10 mouse cellular contexts compared by ENCODE assay signal in genomic region chr2:62654519-62655338, GRCm38 (mm10). TPM values are rescaled to one million over a fixed set of nuclear protein-coding genes. Genes with fewer than 3 reads are reported as not detected.
DNase-seq lines count a peak whose midpoint lies in the region; ATAC-seq and TF ChIP-seq lines count a peak whose summit lies in the region.
"Had no signal": no experiment of that assay in that cellular context is flagged by ENCODE, and none has a peak within 500 bp of the region (broad histone marks: within the 10 kb centered on the region; RNA-seq: fewer than 3 reads in every experiment).

No protein-coding gene starts in this region.

- no peak overlapping the region for H3K27ac ChIP-seq in gastrocnemius, adult 2 months
- no peak overlapping the region for H3K27ac ChIP-seq in kidney, embryonic 14.5 days (ENCODE audit: low read depth, low read length)
- no peak overlapping the region for H3K27ac ChIP-seq in liver, embryonic 12.5 days
- no peak overlapping the region for H3K27ac ChIP-seq in neural tube, embryonic 13.5 days (replicated peaks)
- H3K27ac ChIP-seq: embryonic facial prominence, embryonic 12.5 days; lung, embryonic 15.5 days had no signal

- no peaks in the 10 kb centered on the region for H3K27me3 ChIP-seq in kidney, embryonic 14.5 days (ENCODE audit: control insufficient read depth, insufficient read depth, low read length)
- no peaks in the 10 kb centered on the region for H3K27me3 ChIP-seq in liver, embryonic 12.5 days (replicated peaks)
- 0 out of 2 replicates have a peak, but pooled peaks cover 3% of the 10 kb centered on the region for H3K27me3 ChIP-seq in neural tube, embryonic 13.5 days
- H3K27me3 ChIP-seq: embryonic facial prominence, embryonic 12.5 days; lung, embryonic 15.5 days had no signal

- no peaks in the 10 kb centered on the region for H3K9me3 ChIP-seq in kidney, embryonic 14.5 days (ENCODE audit: control insufficient read depth, low read length)
- H3K9me3 ChIP-seq in liver, embryonic 12.5 days (replicated peaks) = no peaks in the 10 kb centered on the region
- H3K9me3 ChIP-seq in neural tube, embryonic 13.5 days = no peaks in the 10 kb centered on the region
- H3K9me3 ChIP-seq: embryonic facial prominence, embryonic 12.5 days; lung, embryonic 15.5 days had no signal

- TF ChIP-seq CTCF in gastrocnemius, adult 2 months (IDR thresholded peaks at IDR 0.05) = peak; percentile 64

- no peaks in the 10 kb centered on the region for H3K36me3 ChIP-seq in kidney, embryonic 14.5 days (ENCODE audit: control insufficient read depth, insufficient read depth, low read length)
- no peaks in the 10 kb centered on the region for H3K36me3 ChIP-seq in liver, embryonic 12.5 days
- H3K36me3 ChIP-seq in neural tube, embryonic 13.5 days = no peaks in the 10 kb centered on the region
- H3K36me3 ChIP-seq: embryonic facial prominence, embryonic 12.5 days; lung, embryonic 15.5 days had no signal

- peak; percentile 72; the same call in 1 of the 2 replicates for ATAC-seq in kidney, embryonic 14.5 days (ENCODE audit: low FRiP score, low TSS enrichment)
- ATAC-seq in liver, embryonic 12.5 days = peak; percentile 60
- ATAC-seq in neural tube, embryonic 13.5 days (ENCODE audit: low read depth) = peak; percentile 53; the same call in 1 of the 2 replicates

- no peak overlapping the region for H3K4me3 ChIP-seq in gastrocnemius, adult 2 months
- H3K4me3 ChIP-seq in kidney, embryonic 14.5 days (ENCODE audit: low read length) = no peak overlapping the region
- no peak overlapping the region for H3K4me3 ChIP-seq in liver, embryonic 12.5 days
- no peak overlapping the region for H3K4me3 ChIP-seq in neural tube, embryonic 13.5 days
- H3K4me3 ChIP-seq: embryonic facial prominence, embryonic 12.5 days; lung, embryonic 15.5 days had no signal

- no peaks in the 10 kb centered on the region for H3K4me1 ChIP-seq in kidney, embryonic 14.5 days (ENCODE audit: control insufficient read depth, insufficient read depth, low read length)
- no peaks in the 10 kb centered on the region for H3K4me1 ChIP-seq in liver, embryonic 12.5 days
- H3K4me1 ChIP-seq in neural tube, embryonic 13.5 days (replicated peaks) = no peaks in the 10 kb centered on the region
- H3K4me1 ChIP-seq: embryonic facial prominence, embryonic 12.5 days; lung, embryonic 15.5 days had no signal

- 53% methylated on average over 7 of the region's 7 CpGs for WGBS in kidney, embryonic 14.5 days
- WGBS in liver, embryonic 12.5 days (ENCODE audit: insufficient replicate concordance) = 34% methylated on average over 7 of the region's 7 CpGs
- WGBS in neural tube, embryonic 13.5 days = 48% methylated on average over 7 of the region's 7 CpGs

- H3K4me2 ChIP-seq in kidney, embryonic 14.5 days (replicated peaks; ENCODE audit: low read depth, low read length) = no peak overlapping the region
- no peak overlapping the region for H3K4me2 ChIP-seq in liver, embryonic 12.5 days
- H3K4me2 ChIP-seq in neural tube, embryonic 13.5 days = no peak overlapping the region
- H3K4me2 ChIP-seq: embryonic facial prominence, embryonic 12.5 days; lung, embryonic 15.5 days had no signal

- intact Hi-C loops in gastrocnemius, adult 2 months (cut with DNase I) = no loop called here

- peak; percentile 20 for DNase-seq in urinary bladder, postnatal 25 days (ENCODE audit: low spot score)
- DNase-seq in urinary bladder, adult 2 months (ENCODE audit: low spot score) = no peak
- peak; percentile 25 for DNase-seq in cerebellum, adult 8-10 months
- DNase-seq in gastrocnemius, adult 2 months = peak; percentile 46
- peak; percentile 53 for DNase-seq in thymus, postnatal 25 days

- H3K9ac ChIP-seq in kidney, embryonic 14.5 days (ENCODE audit: low read depth, low read length) = no peak overlapping the region
- no peak overlapping the region for H3K9ac ChIP-seq in liver, embryonic 12.5 days
- no peak overlapping the region for H3K9ac ChIP-seq in neural tube, embryonic 13.5 days
- H3K9ac ChIP-seq: embryonic facial prominence, embryonic 12.5 days; lung, embryonic 15.5 days had no signal

RNA-seq across cellular contexts. Expression of gene Ifih1, which starts 8.7 kb away (rescaled TPM):
- 7.1 and 9.1 TPM in 2 replicates for polyA plus RNA-seq in urinary bladder, adult 2 months (2012; rRNA removed)
- total RNA-seq in gastrocnemius, adult 2 months (2021) = 1 to 10 TPM; 2.0 to 3.2 TPM
- polyA plus RNA-seq in kidney, embryonic 14.5 days (2014; fragmentation: Nextera tagmentation; extraction: Ambion mirVana) = 1.8 and 3.1 TPM in 2 replicates
- 3.1 and 3.2 TPM in 2 replicates for polyA plus RNA-seq in liver, embryonic 12.5 days (2016; fragmentation: Nextera tagmentation; extraction: Ambion mirVana)
- polyA plus RNA-seq in neural tube, embryonic 13.5 days (2015; fragmentation: Nextera tagmentation; extraction: Ambion mirVana) = 0.74 and 0.77 TPM in 2 replicates

RNA-seq across cellular contexts. Expression of gene Gca, which starts 9.4 kb away (rescaled TPM):
- polyA plus RNA-seq in urinary bladder, adult 2 months (2012; rRNA removed) = 4.4 and 6.7 TPM in 2 replicates
- 1 to 10 TPM; 2.6 to 4.4 TPM for total RNA-seq in gastrocnemius, adult 2 months (2021)
- 15.3 and 20.6 TPM in 2 replicates for polyA plus RNA-seq in kidney, embryonic 14.5 days (2014; fragmentation: Nextera tagmentation; extraction: Ambion mirVana)
- polyA plus RNA-seq in liver, embryonic 12.5 days (2016; fragmentation: Nextera tagmentation; extraction: Ambion mirVana) = 1.8 and 2.0 TPM in 2 replicates
- 2.1 and 2.2 TPM in 2 replicates for polyA plus RNA-seq in neural tube, embryonic 13.5 days (2015; fragmentation: Nextera tagmentation; extraction: Ambion mirVana)
